Mouse (Mus musculus) Muller cell, postnatal 12 days (primary cell): Measurements from ENCODE around the gene Prl8a2.

ENCODE experiments used
- DNase-seq: peaks from one replicate; pipeline ENCODE4 v3.0.0-alpha.2; 2015; ENCODE audit errors: inconsistent ontology term

Gene Prl8a2

GRCm38 (mm10) chr13:27345373-27345772 lies at the start of gene Prl8a2:
Gene Prl8a2, plus strand, starts transcription at chr13:27345673.
- no peak for DNase-seq

GRCm38 (mm10) chr13:27312334-27313225 lies 32.9 kb upstream of the Prl8a2 start, which contains the start of gene Prl6a1:
Gene Prl6a1, plus strand, starts transcription at chr13:27312627.
- peak; percentile 21 for DNase-seq

- no peak for DNase-seq
Measured at GRCm38 (mm10) chr13:27334989-27335388, 10.5 kb upstream of the Prl8a2 start.

GRCm38 (mm10) chr13:27342733-27343275 lies 2.7 kb upstream of the Prl8a2 start:
- no peak for DNase-seq

- no peak for DNase-seq
Measured at GRCm38 (mm10) chr13:27390746-27391145, 45.3 kb downstream of the Prl8a2 start, which contains the start of gene Prl2b1. Gene Prl2b1, minus strand, starts transcription at chr13:27390846.

- peak; percentile 2 for DNase-seq
Measured at GRCm38 (mm10) chr13:27399061-27399724, 53.7 kb downstream of the Prl8a2 start.
